Mouse (Mus musculus) cerebellum, postnatal 14 days (tissue): ENCODE data around the gene Pgbd5.
"Not testable (repeated sequence)": the region's sequence is repeated elsewhere in the genome, so short reads cannot be mapped to it uniquely, and the experiment has no call there.

Experiments used
- DNase-seq, 2 experiments: peaks; one replicate each; pipeline ENCODE4 v3.0.0; 2021; ENCODE audit warnings: mixed read lengths in 2 of 2

Gene Pgbd5

DNA sequence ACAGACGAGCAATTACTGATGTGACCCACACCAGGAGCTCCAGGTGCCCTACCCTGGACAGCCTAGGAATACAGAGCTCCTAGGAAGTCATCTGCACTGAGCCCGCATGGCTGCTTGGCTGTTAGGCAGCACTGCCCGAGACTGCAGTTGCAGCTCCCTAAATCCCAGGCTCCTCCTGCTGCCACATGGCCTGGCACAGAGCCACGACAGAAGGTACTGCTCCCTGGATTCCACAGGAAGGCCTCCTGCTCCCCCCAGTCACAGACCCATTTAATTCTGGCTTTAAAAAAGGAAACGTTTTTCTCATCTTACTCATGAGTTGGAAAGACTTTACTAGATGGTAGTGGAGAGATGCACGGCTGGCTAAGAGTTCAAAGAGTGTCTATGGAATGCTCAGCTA is 10.0 kb downstream of the Pgbd5 start:
- peak; percentile 91 to 92 for DNase-seq

DNA sequence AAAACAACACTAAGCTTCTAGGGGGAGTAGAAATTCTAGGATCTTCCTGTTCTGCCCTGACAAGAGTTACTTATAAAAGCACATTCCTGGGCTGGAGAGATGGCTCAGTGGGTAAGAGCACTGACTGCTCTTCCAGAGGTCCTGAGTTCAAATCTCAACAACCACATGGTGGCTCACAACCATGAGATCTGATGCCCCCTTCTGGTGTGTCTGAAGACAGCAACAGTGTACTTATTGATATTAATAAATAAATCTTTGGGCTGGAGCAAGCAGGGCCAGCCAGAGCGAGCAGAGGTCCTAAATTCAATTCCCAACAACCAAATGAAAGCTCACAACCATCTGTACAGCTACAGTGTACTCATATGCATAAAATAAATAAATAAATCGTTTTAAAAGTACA is 10.7 kb downstream of the Pgbd5 start:
- not testable (repeated sequence) for DNase-seq

DNA sequence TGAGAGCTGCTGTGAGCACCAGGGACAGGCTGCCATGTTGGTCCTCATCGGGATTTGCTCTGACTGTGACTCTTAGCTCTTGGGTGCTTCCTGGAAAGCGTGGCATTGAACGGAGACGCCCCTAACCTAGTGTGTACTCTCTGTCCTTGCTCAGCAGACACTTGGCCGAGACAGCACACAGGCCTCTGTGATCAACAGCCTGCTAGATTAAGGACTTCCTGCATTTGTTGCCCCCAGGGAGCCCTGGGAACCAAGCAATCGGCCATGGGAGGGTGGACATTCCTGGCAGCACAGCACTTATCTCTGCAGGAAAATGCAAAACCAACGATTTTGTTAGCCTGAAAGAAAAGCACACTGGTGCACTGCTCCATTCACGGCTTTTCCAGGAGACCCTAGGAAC is 18.0 kb downstream of the Pgbd5 start:
- no peak for DNase-seq

GRCm38 (mm10) chr8:124418927-124419326 is 20.5 kb downstream of the Pgbd5 start:
- no peak for DNase-seq

- peak; percentile 67 to 69 for DNase-seq
Observed at GRCm38 (mm10) chr8:124418185-124418584, 21.3 kb downstream of the Pgbd5 start.

DNA sequence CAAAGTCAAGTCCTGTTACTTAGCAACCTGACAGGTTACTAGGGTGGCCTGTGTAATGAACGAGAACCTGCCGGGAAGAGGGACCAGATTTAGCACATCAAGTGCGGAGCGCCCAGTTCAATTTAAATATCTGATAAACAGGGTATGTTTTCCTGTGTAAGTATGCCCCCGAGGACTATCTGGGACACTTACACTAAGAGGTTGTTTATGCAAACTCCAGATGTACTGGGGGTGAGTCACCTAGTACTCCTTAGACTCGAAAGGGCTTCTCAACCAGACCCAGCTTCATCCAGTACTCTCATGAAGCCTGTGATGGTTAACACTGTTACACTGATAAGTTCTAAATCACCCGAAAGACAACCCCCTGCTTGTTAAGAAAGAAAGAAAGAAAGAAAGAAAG is 22.8 kb downstream of the Pgbd5 start:
- DNase-seq = no peak

GRCm38 (mm10) chr8:124415789-124416188 is 23.7 kb downstream of the Pgbd5 start:
- DNase-seq = no peak

- peak; percentile 83 to 88 for DNase-seq
Observed at GRCm38 (mm10) chr8:124415002-124415401, 24.5 kb downstream of the Pgbd5 start.

- DNase-seq = peak; percentile 58 to 68
Observed at GRCm38 (mm10) chr8:124413244-124413965, 26.1 kb downstream of the Pgbd5 start.

DNA sequence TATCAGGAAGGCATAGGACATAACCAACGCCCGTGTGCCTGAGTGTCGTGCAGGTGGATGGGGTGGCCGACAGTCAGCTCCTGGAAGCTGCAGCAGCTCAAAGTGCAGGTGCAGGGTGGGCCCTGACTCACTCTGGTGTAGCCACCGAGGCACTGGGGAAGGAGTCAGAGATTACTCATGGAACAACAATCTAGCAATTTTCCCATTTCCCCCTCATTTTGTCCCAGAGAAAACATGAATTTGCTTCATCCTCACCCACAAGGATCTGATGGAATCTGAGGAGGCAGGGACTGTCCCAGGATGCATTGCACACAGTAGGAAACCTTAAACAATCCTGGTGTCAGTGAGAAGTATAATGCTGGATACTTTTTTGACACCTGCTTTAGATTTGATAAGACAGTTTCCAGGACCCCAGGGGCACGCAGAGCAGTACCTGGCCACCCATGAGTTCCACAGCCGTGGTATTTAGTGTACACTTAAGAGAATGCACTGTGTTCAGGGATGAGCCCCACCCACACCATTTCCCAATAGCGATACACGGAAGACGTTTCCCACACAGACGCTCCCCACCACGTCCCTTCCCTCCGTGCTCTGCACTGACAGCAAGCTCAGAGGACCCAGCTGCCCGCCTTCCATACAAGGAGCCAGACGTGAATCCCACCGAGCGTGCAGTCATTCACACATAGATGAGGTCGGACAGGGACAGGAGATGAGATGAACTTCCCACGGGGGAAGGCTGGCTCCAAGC is 26.8 kb downstream of the Pgbd5 start:
- DNase-seq = peak in 1 of 2 experiments; percentile 43

DNA sequence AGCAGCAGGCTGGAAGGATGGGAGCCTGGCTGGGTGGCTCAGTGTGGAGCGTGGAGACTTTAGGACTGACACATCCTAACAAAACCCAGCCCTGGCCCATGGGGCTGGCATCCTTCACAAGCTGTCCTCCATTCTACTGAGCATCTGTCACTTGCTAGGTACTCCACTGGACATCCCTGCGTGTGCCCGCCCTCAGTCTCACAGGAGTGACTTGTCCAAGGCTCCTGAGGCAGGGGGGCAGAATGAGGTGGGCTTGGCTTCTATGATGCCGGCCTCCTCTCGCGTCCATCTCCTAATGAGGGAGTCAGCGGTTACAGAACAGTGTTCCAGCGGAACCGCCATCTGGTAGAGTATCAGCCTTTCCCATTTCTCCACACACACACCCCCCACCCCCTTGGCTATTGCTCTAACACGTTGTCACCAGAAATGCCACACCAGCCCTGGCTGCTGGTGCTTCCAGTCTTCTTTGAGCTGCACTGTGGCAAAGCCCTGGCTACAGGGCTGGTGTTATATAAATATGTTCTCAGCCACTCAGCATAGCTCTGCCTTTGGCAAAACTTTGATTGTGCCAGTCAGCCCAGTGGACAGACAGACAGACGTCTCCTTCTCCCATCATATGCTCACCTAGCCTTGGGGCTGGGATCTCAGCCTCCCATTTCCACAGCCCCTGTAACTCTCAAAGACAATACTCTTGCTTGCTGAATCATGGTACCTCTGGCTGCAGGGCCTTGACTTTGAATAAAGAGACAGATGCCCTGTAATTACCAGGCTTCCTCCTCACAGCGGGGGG is 34.8 kb downstream of the Pgbd5 start:
- peak; percentile 38 to 47 for DNase-seq

DNA sequence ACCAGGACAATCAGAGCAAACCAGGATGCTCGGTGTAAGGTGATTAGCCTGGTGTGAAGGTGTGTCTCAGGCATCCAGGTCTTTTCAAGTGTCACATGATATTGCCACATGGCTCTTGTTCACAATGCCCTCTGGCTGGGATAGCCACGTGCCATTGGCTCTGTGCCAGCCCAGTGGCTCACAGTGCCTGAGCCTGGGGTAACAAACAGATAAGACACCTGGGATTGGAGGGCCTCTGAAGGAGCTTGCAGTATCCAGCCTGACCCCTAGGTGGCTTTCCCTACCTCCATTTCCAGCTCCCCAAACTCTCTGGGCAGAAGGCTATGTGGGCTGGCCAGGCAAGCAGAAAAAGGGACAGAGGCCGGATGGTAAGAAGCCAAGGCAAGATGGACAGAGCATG is 35.6 kb downstream of the Pgbd5 start:
- peak; percentile 80 to 84 for DNase-seq

DNA sequence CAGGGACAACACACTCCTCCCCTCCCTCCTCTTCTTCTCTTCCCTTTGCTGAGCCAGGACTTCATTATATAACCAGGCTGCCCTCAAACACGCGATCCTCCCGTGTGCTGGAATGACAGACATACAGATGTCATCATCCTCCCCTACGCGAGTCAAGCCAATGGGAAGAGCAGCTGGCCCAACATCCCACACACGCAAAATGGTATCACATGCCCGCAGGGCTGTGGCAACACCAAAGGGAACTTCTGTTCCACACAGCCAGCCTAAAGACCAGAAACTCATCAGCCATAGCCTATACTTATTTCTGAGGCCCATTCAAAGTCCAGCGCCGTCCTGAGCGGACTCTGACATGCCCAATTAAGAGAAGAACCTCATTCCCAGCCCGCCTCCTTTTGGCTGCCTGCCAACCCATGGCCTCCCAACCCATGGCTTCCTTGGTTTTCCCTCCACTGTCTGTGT is 40.0 kb downstream of the Pgbd5 start:
- DNase-seq = peak; percentile 60 to 77

- DNase-seq = peak; percentile 80 to 86
Observed at GRCm38 (mm10) chr8:124398843-124399402, 40.5 kb downstream of the Pgbd5 start.

- DNase-seq = peak; percentile 91 to 92
Observed at GRCm38 (mm10) chr8:124397321-124398065, 42.0 kb downstream of the Pgbd5 start.

- DNase-seq = no peak
Observed at GRCm38 (mm10) chr8:124396531-124396930, 42.9 kb downstream of the Pgbd5 start.

DNA sequence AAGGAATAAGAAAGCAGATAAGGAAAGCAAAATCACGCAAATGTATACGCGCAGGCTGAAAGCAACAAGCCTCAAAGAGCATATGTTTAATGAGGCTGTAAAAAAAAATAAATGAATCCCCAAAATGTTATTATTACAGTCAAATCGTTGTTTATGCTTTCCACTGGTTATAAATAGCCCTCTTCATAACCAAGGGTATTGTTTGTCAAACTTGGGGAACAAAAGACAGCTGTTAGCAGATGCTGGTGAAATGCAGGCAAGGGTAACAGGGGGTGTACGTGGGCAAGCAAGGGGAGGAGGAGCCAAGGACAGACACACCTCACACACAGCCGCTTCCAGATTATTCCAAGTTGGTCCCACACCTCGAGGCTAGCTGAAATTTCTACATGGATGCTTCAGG is 44.1 kb downstream of the Pgbd5 start:
- DNase-seq = no peak

- DNase-seq = peak in 1 of 2 experiments; percentile 49
Observed at GRCm38 (mm10) chr8:124394951-124395350, 44.5 kb downstream of the Pgbd5 start.

- DNase-seq = peak; percentile 54 to 80
Observed at GRCm38 (mm10) chr8:124393927-124394326, 45.5 kb downstream of the Pgbd5 start.

DNA sequence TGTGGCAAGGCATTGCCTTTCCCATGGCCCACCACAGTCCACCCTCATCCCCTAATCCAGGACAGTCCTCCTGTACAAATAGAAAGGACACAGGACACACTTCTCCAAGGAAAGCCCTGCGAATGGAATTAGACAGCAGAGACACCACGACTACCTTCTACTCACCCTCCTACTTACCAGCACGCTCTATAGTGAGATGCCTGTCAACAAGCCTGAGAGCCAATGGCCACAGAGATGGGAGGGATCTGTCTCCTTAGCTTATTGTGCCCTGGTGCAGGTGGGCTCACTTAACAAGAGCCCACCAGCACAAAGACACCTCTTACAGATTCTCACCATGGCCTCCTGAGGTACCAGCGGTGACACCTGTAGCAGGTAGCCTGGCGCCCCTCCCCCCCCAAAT is 46.4 kb downstream of the Pgbd5 start:
- DNase-seq = no peak

DNA sequence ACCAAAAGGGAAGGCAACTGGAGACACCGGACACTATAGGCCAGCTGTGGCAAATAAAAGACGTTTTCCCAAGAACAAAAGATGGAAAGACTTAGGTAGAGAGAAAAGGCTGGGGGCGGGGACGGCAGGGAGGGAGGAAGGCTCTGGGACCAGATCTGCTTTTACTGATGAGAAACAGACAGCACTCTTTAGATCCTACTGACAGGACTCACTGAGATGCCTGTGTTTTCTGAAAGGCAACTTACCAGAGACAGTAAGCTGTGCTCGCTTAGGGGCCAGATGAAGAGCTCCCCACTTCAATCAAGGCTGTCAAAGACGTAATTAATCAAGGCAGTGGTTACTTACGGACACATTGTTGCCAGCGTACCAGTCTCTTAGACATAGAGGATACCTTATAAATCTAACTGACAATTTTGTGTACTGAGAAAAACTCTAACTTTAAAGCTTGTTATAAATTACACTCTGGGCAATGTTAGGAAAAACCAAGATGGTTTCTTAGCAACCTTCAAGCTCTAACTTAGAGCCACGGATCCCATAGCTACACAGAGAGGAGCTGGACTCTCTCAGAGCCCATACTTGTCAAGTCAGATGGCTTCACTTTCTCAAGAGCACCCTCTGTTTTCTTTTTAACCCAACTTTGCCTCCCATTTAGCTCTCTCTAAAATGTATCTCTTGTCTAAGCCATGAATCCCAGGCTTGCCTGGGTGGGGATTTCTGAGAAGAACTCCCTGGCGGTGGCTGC is 47.0 kb downstream of the Pgbd5 start:
- no peak for DNase-seq
